Mouse (Mus musculus) kidney, postnatal 0 days (tissue): ENCODE results near the gene Gbp5. TPM values are rescaled to one million over a fixed set of nuclear protein-coding genes. Genes with fewer than 3 reads are reported as not detected.

Experiments
- ATAC-seq: fragments of 200-750 bp; cut with Nextera tagmentation; replicated peaks from 2 replicates; pipeline ENCODE4 v1.8.0; 2017; ENCODE audit warnings: low read depth, moderate number of reproducible peaks, moderate TSS enrichment, moderate library complexity; ENCODE audit not compliant: low FRiP score
- DNase-seq: peaks from one replicate; pipeline ENCODE4 v3.0.0-alpha.2; 2016; ENCODE audit warnings: low spot score
- H3K27ac ChIP-seq: fragments of 300-500 bp; sonication (generic); 2 replicates; pipeline ENCODE4 v1.5.1; 2014; ENCODE audit warnings: mild to moderate bottlenecking
- H3K27me3 ChIP-seq: fragments of 300-500 bp; sonication (generic); 2 replicates; pipeline ENCODE4 v1.6.1; 2014; ENCODE audit warnings: low read length, mixed read lengths; ENCODE audit not compliant: insufficient read depth
- H3K36me3 ChIP-seq: fragments of 300-500 bp; sonication (generic); 2 replicates; pipeline ENCODE4 v1.6.1; 2014; ENCODE audit warnings: low read length, mixed read lengths; ENCODE audit not compliant: insufficient read depth
- H3K4me1 ChIP-seq: fragments of 300-500 bp; sonication (generic); replicated peaks from 2 replicates; pipeline ENCODE4 v1.6.1; 2014; ENCODE audit warnings: antibody characterized with exemption, low read length, mixed read lengths; ENCODE audit not compliant: insufficient read depth
- H3K4me2 ChIP-seq: fragments of 300-500 bp; sonication (generic); 2 replicates; pipeline ENCODE4 v1.6.1; 2014; ENCODE audit warnings: mild to moderate bottlenecking, low read length, moderate library complexity, mixed read lengths
- H3K4me3 ChIP-seq: fragments of 300-500 bp; sonication (generic); replicated peaks from 2 replicates; pipeline ENCODE4 v1.5.1; 2014; ENCODE audit warnings: low read depth, low read length
- H3K9ac ChIP-seq: fragments of 300-500 bp; sonication (generic); 2 replicates; pipeline ENCODE4 v1.6.1; 2014; ENCODE audit warnings: low read depth, low read length
- H3K9me3 ChIP-seq: fragments of 300-500 bp; sonication (generic); replicated peaks from 2 replicates; pipeline ENCODE4 v1.6.1; 2016; ENCODE audit warnings: low read length, inconsistent platforms, mixed read lengths
- CTCF ChIP-seq: IDR thresholded peaks from 2 replicates; pipeline ENCODE4 v1.5.1; 2016; ENCODE audit warnings: antibody characterized with exemption, low read depth, mild to moderate bottlenecking, moderate library complexity
- WGBS: fragments of 180-500 bp; shearing (Covaris S2); extraction: QIAGEN DNeasy Blood & Tissue Kit; methylation state at CpG from one replicate; pipeline ENCODE4 v1.1.7; 2014; 5-methylcytosine and 5-hydroxymethylcytosine counted together
- polyA plus RNA-seq: library from polyadenylated mRNA; unstranded; fragments of >200 nt; fragmentation: Nextera tagmentation; extraction: Ambion mirVana; gene quantifications from 2 replicates; pipeline ENCODE4 v1.2.1, GENCODE M21; 2015

Gene Gbp5
- polyA plus RNA-seq, 1 experiment from 2014 or later = 0.16 TPM

DNA sequence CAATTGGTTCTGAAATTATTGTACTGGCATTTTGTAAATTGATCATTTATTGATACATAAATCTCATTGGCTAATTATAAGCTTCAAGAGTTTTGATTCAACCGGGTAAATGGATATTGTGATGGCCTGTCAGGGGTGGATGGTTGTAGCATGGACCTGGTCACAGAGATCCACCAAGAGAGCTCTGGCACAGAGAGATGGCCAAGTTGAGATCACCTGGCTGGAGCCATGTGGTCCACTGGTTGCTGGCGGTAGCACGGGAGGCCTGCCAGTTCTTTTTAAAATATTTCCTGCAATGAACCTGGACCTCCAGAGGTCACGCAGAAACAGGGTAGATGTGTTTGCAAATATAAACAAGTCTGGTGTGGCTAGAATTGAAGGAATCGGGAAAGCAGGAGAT, 15.9 kb upstream of the Gbp5 start:
- H3K4me1 ChIP-seq = no peaks in the 10 kb centered on the region
- no peaks in the 10 kb centered on the region for H3K27me3 ChIP-seq
- no peaks in the 10 kb centered on the region for H3K36me3 ChIP-seq
- H3K4me3 ChIP-seq = no peak overlapping the region
- no peak for DNase-seq
- 74% methylated on average over 5 of the region's 5 CpGs for WGBS
- H3K9me3 ChIP-seq = no peaks in the 10 kb centered on the region
- no peak overlapping the region for H3K27ac ChIP-seq
- no peak overlapping the region for H3K9ac ChIP-seq
- H3K4me2 ChIP-seq = no peak overlapping the region
- no peak for ATAC-seq
- no peak for TF ChIP-seq CTCF

DNA sequence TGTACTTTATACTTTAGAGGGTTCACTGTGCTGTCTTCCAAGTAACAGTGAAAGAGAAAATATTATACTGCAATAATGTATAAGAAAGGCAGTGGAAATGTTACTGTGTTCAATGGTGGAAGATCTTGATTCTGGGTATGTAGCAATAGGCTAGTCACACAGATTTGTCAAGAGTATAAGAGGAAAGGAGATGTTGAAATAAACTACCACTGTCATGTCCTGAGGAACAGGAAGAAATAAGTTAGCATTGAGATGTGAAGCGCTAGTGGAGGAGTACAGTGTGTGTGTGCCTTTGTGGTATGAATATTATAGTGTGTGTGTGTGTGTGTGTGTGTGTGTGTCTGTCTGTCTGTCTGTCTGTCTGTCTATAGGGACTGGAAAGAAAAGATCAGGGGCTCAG, 15.4 kb upstream of the Gbp5 start:
- H3K27me3 ChIP-seq = no peaks in the 10 kb centered on the region
- DNase-seq (no peak), ATAC-seq (no peak)
- H3K9ac ChIP-seq = no peak overlapping the region
- no peaks in the 10 kb centered on the region for H3K9me3 ChIP-seq
- no peak overlapping the region for H3K4me2 ChIP-seq
- no peak overlapping the region for H3K4me3 ChIP-seq
- TF ChIP-seq CTCF = no peak
- no peak overlapping the region for H3K27ac ChIP-seq
- no peaks in the 10 kb centered on the region for H3K4me1 ChIP-seq
- H3K36me3 ChIP-seq = no peaks in the 10 kb centered on the region
- WGBS = 78% methylated on average over 1 of the region's 1 CpGs

DNA sequence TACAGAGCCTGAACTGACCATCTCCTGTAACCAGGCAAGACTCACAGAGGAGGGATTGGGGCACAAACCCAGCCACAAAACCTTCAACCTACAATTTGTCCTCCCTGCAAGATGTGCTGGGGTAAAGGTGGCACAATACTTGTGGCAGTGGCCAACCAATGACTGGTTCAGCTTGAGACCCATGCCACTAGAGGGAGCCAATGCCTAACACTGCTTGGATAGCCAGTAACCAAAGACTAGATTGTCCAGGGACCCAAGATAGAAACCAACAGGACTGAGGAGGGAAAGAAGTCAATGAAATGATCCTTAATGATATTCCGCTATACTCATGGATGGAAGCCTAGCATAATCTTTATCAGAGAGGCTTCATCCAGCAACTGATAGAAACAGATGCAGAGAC, 3.3 kb upstream of the Gbp5 start:
- Histone ChIP-seq H3K9me3 (no peaks in the 10 kb centered on the region), H3K27ac (no peak overlapping the region), H3K4me2 (no peak overlapping the region), H3K4me1 (no peaks in the 10 kb centered on the region), H3K36me3 (no peaks in the 10 kb centered on the region), H3K27me3 (no peaks in the 10 kb centered on the region), H3K9ac (no peak overlapping the region), H3K4me3 (no peak overlapping the region)
- DNase-seq = peak; percentile 90
- peak; percentile 93 for TF ChIP-seq CTCF
- no peak for ATAC-seq
- 65% methylated on average over 1 of the region's 1 CpGs for WGBS

DNA sequence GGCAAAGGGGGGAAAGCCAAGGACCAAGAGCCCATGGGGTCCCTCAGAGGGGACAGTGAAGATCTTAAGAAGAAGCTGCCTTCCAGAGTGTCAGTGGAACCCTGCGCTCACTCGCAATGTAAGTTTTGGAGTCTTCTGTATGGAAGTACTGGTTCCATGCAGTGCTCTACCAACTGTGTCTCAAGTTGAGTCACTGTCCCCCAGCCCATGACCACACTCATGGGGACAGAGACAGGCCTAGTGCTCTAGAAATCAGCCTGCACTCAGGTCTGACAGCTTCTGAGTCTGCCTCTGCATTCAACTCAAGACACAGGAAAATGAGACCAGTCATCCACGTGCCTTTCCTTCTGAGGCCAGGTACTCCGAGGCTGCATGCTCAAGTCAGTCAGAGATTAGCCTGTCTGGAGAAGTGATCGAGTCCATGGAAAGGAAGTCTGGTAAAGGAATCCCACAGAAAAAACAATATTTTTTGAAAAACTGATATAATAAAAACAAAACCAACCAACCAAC, 1.4 kb downstream of the Gbp5 start:
- Histone ChIP-seq H3K27ac (no peak overlapping the region), H3K4me1 (no peaks in the 10 kb centered on the region), H3K9me3 (no peaks in the 10 kb centered on the region), H3K36me3 (no peaks in the 10 kb centered on the region), H3K9ac (no peak overlapping the region), H3K27me3 (no peaks in the 10 kb centered on the region), H3K4me2 (no peak overlapping the region), H3K4me3 (no peak overlapping the region)
- no peak for TF ChIP-seq CTCF
- 94% methylated on average over 5 of the region's 5 CpGs for WGBS
- ATAC-seq (no peak), DNase-seq (no peak)

DNA sequence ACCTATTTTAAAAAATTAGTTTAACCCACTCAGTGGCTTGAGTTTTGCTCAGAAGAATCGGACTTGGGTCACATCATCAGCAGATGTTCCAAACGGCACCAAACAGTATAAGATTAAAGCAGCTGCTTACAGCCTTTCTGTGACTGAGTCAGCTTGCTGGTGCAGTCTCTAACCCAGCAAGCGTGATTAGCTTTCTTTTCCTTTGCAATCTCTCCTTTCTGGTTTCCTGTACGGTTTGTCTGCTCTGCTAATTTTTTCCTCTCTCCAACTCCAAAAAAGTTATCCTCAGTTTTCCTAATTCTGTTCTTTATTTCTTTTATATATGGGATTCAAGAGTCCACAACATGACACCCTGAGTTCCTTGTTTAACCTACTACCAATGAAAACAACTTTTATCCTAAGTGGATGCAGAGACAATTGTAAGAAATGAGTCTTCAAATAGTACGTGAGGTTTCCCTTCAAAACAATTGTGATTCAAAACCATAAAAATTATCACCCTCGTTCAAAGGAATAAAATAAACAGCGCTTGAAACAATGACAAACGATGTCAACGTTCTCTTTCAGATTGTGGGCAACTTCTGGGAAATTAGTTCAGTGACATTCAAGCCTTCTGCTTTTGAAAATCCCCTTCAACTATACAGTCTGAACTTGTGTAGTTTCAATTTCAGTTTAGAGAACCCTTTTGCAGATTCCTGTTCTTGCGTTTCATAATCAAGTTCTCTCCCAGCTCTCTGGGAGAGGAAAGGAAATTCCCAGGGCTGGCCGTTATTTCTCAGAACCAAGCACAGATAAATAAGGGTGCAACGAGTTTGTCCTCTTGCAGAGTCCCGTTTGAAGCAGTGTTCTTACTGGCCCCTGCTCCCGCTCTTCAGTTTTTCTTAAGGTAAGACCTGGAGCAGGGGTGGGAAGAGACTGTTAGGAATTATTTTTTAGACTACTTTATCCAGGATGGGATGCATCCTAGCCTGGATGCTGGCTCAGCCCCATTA, 2.6 kb downstream of the Gbp5 start:
- ATAC-seq (no peak), DNase-seq (peak; percentile 46)
- Histone ChIP-seq H3K4me2 (peak overlapping the region; percentile 48), H3K36me3 (no peaks in the 10 kb centered on the region), H3K4me1 (no peaks in the 10 kb centered on the region), H3K9ac (no peak overlapping the region), H3K27ac (0 out of 2 replicates have a peak overlapping the region, but pooled peaks have one; percentile 27), H3K9me3 (no peaks in the 10 kb centered on the region), H3K27me3 (no peaks in the 10 kb centered on the region), H3K4me3 (peak overlapping the region; percentile 26)
- no peak for TF ChIP-seq CTCF
- 46% methylated on average over 14 of the region's 14 CpGs for WGBS

DNA sequence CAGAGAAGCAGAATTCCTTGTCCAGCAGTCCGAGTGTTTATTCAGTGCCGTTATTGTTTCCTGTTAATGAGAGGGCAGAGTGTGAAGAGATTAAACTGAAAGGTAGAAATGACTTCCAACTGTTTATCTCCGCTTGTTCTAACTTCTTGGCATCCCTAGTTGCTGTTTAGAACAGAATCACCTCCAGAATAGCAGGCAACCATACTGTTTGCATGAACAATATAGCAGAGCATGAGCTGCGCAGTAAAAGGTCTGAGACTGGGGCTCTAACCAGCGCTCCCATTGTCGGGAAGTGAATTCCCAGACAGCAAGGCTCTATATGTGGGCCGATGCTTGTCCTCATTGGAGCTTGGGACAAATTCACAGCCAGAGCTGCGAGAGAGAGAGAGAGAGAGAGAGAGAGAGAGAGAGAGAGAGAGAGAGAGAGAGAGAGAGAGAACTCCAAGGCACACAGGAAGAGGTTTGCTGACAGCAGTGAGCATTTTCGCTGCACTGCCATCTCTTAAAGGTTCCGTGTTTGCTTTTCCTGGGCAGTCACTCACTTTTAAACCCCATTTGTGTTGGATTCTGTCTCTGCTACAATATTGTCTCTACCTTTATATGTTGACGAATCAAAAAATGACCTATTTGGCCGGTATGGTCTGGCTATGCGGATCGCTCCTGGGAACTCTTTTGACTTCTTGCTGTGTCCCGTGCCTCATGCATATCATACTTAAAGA, 3.5 kb downstream of the Gbp5 start:
- Histone ChIP-seq H3K9ac (no peak overlapping the region), H3K4me3 (peak overlapping the region; percentile 26), H3K36me3 (no peaks in the 10 kb centered on the region), H3K27me3 (no peaks in the 10 kb centered on the region), H3K4me1 (no peaks in the 10 kb centered on the region), H3K27ac (0 out of 2 replicates have a peak overlapping the region, but pooled peaks have one; percentile 27), H3K9me3 (no peaks in the 10 kb centered on the region), H3K4me2 (peak overlapping the region; percentile 48)
- DNase-seq (peak; percentile 20), ATAC-seq (no peak)
- WGBS = 56% methylated on average over 15 of the region's 15 CpGs
- TF ChIP-seq CTCF = no peak
